Mouse (Mus musculus) retina, postnatal 7 days (tissue): ENCODE measurements at regions not wholly inside any gene's neighbourhood (a gene's known extent, or its start where the extent isn't known, plus 50 kb on each side); places are given as distances from the start of the nearest gene placed in this dataset.
A peak's percentile ranks its signal among the peaks of the same experiment; 100 is the strongest.
"Not testable (repeated sequence)": the region's sequence is repeated elsewhere in the genome, so short reads cannot be mapped to it uniquely, and the experiment has no call there.

Experiments used
- DNase-seq: peaks from one replicate; pipeline ENCODE4 v3.0.0-alpha.2; 2012; ENCODE audit warnings: low read depth, low spot score

DNA sequence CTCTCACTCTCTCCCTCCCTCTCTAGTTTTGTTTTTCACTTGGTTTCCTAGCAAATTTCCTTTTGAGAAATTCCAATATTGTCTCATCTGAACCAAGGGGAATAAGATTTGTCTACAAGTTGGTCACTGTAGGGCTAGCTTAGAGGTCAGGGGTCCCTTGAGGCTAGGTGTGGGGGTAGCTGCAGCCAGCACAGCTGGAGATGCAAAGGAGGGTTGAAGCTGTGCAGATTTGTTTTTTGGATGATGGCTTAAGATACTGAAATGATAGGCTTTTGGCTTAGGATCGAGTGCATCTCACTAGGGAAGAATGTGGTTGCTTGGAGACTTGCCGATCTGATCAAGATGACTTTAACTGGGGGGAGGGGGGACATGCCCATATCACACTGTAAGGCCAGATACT lies 88.3 kb upstream of the Tmem28 start:
- DNase-seq: no peak

DNA sequence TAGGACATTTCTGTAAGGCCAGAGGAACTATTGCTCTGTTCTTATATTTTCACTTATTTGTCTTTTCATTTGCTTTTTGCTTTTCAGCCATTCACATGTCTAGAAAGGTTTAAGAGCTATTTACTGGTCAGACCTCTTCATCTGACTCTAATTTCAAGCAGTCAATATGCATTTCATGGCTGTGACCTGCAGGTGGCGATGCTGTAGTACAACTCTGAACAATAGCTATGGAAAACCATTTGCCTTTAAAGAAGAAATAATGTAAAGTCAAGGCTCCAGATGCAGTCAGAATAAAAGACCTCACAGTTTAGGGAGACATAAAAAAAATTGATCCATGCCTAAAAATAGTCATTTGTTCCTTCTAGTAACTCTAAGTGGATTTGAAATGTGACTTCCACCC lies 95.7 kb upstream of the Tmem28 start:
- peak; percentile 0 for DNase-seq

DNA sequence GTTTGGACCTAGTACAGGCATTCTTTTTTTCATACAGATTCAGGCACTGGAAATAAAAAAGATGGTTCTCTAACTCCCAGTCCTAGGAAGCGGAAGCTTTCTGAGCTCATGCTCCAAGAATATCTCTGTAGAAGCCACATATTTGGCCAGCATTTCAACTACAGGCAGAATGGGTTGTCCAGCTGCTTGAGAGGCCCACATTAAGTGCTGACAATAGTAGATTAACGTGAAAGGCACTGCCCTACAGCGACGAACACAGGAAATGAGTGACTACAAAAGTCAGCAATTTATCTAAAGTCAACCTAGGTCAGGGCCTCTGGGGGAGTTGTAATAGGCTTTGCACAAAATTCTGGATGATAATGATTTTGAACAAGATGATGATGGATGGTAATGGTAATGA lies 125.5 kb upstream of the Tmem28 start:
- no peak for DNase-seq

DNA sequence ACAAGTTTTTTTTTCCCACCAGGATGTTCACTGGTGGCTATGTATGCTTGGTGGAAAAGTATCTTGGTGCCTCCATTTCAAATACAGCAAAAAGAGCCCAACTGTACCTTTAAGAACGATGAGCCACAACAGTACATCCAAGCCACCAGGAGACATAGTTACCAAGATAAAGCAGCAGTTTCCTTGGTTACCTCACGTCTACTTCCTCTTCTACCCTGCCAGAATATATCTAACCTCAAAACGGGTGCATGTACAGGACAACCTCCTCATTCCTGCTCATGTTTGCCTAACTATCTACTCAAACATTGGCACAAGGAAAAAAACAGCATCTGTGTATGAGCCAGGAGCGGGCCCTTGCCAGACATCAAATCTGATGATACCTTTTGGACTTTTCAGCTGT lies 129.8 kb upstream of the Tmem28 start:
- no peak for DNase-seq

DNA sequence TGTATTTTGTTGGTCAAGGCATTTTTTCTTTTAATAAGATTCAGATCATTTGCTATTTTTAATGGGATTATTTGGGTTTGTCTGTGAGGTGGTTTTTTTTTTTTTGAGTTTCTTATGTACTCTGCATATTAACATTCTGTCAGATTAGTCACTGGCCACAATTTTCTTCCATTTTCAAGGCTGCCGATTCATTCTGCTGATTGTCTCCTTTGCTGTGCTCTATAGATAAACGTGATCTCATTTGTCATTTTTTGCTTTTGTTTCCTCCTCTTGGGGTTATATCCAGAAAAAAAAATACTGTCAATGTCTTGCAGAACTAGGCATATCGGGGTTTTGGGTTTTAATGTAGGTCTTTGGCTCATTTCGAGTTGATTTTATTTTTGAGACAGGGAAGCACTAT lies 131.1 kb upstream of the Tmem28 start:
- DNase-seq: no peak

DNA sequence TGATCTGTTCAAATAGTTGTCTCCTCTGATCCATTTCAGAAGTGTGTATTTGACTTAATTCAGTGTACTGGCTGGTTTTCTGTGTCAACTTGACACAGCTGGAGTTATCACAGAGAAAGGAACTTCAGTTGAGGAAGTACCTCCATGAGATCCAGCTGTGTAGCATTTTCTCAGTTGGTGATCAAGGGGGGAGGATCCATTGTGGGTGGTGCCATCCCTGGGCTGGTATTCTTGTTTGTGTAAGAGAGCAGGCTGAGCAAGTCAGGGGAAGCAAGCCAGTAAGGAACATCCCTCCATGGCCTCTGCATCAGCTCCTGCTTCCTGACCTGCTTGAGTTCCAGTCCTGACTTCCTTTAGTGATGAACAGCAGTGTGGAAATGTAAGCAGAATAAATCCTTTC lies 138.3 kb upstream of the Tmem28 start:
- DNase-seq: not testable (repeated sequence)

DNA sequence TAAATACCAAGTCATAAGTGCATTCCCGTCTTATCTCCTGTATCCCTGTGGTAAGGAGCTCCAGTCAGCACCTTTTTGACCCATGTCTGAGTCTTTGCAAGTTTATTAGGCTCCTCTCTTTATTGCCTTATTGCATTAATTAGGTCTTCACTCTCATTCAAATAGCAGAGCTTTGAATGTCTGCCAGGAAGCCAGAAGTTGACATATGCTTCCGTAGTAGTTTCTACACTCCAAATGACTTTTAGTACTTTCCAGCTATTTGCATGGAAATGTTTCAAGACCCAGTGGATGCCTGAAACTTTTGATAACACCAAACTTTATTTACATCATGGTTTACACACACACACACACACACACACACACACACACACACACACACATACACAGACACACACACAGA lies 153.2 kb upstream of the Tmem28 start:
- no peak for DNase-seq

DNA sequence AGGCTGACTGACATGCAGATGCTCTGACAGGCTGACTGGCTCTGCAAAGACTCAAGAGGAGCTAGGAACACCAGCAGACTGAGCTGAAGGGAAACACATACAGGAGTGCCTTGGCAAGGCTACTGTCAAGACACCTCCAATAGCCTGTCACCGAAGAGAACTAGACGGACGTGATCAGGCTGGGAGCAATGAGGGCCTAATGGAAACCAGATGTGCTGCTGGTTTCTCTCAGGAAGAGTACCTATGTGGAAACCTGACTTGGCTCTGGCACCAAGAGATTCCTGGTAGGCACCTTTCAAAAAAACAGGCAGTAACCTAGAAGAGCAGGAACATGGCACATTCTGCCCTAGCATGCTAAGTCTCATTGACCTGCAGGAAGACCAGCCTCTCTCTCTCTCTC lies 158.3 kb upstream of the Tmem28 start:
- DNase-seq: no peak

DNA sequence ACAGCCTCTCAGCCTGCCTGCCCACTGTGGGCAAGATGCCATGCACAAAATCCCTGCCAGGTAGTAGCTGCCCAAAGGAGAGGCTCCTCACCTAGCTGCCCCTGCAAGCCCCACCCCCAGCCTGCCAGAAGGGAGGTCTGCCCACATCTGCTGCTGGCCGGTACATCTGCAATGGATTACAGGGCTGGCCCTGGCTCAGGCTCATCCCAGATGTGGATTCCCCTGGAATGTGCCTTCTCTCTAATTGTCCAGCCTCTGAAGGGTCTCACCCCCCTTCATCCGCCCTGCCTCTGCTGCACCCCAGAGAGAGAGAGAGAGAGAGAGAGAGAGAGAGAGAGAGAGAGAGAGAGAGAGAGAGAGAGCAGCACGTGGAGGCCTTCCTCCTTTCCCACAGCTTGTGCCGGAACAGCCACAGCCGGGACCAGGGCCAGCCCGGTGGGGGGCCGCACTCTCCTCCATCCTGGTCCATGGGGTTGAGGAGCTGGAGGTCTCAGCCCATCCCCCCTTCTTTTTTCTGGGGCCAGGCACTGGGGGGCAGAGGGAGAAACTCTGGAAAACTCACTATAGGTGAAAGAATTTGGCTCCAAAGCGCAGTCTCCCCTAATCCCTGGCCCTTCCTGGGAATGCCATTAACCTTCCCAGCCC lies 161.2 kb upstream of the Tmem28 start:
- DNase-seq: no peak

DNA sequence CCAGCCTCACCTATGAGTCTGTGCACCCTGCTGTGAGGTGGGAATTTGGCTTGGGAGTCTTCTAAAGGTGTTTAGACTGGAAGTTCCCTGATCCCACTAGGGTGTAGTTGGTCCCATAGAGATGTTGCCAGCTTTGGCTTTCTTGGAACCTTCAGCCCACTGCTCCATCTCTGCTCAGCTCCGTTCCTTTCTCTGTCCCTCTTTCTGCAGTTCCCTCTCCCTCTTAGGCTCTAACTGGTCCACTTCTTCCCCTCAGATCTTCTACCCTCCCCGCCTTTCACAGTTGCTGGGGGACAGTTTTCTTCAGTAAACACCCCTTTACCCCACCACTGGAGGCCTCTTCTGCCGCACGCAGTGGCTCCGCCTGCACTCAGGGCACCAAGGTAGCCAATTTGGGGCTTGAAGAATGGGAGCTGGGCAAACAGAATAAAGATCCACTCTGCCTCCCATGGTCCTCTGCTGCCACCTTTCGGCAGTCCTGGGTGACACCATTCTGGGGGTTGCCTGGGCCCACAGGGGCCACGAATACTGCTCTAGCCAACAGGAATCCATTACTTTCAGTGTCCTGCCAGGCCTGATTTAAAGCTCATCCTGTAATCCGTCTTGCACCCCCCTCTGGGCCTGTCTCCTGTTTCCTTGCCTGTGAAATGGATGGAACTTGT lies 162.9 kb upstream of the Tmem28 start:
- peak; percentile 37 for DNase-seq

DNA sequence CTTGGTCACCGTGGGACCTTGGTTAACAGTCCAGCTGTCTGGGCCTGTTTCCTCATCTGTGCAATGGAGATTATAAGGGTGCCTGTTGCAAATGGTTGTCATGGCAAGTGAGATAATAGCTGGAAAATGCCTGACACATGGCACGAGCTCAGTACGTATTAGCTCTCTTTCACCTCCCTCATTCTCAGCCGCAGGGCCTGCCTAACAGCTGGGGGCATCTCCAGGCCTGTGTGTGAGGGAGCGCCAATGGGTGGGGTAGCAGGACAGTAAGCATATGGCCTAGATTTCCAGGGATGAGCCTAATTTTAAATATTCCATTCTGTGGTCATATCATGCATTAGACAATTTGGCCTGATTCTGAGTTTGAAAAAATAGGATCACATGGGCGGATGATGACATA lies 163.8 kb upstream of the Tmem28 start:
- DNase-seq: no peak

DNA sequence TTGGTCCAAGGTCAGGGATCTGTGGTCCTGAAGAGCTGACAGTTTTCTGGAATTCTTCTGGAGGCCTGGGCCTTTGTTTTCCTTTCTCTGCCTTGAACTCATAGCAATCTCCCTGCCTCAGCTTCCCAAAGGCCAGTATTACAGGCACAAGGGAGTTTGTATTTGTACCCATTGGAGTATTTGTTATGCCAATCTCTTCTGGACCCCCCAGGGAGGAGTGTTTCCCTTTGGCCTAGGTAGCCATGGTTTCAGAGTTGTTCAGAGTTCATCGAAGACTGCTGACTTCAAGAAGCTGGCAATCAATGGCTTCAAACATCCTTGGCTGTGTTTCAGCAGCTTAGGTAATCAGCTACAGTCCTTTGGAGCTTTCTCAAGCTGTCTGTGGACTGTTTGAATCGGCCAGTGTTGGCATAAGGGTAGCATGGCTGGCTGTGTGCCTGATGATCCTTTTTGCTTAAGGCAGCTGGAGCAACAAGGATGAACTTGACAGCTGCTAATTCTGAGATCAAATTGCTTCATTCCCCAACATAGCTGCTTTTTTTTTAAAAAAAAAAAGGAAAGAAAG lies 161.2 kb upstream of the Pja1 start:
- no peak for DNase-seq

DNA sequence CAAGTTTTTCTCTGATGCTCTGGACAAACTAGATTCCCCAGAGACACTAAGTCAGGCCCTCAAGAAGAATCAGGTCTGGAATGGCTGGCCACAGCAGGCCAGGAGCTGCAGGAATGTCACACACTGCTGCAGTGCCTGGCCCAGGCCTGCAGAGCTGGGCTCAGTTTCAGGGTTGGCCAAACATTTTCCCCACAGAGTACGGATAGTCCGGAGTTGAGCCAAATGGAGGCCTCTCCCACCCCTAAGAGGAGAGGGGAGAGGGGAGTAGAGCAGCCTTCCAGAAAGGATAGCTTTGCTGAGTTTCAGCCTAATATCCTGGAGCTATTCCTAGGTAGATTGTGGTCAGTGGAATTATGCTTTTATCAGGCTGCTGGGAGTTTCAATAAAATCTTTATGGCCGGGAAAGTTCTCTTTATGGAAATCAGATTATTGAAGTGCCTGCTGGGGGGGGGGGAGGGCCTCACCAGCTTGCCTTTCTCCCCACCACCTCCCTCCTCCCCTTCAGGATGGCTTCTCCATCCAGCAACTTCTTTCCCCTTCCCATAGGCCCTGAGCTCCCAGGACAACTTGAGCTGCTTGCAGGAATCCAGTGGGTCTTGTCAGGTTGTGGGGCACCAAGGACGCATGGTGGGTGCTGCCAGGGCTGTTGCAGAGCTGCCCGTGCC lies 153.6 kb upstream of the Pja1 start:
- DNase-seq: no peak

DNA sequence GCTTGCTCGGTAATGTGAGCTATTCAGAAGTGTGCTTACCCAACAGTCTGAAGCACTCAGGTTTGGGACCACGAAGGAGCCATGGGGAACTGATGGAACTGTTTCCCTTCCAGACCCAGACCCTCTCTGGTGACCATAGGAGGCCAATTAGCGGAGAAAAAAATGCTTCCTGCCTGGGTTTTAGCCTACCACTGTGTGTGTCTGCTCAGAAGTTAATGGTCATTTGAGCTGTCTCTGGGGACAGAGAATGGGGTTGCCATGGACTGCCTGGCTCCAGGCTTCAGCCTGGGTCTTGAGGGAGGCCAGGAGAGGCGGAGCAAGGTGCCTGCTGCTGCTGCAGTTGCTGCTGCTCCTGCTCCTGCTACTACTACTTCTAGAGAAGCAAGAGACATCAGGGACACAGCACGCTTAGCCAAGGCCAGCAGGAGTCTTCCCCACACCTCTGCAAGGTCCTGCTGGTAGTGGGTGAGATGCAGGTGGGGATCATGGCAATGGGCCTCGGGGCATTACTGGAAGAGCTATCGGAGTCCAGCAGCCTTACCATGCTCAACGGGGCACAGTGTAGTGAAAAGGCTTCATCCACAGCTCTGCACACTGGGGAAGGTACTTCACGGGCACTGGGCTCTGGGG lies 141.2 kb upstream of the Pja1 start:
- DNase-seq: no peak

DNA sequence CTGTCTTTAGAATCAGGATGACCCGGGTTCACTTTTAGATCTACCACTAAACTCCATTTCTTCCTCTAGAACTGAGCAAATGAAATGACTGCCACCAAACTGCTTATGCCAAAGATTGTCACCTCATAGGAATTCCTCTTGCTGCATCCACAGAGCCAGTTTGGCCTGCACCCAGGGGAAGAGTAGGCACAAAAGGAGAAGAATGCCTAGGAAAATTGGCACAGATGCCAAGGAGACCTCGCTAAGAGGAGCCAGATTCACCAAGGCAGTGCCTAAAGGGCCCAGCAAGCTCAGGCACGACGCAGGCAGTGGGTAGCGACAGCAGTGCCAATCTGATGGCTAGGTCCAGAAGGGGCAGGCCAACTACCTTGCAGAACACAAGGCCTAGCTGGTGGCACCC lies 139.0 kb upstream of the Pja1 start:
- no peak for DNase-seq

DNA sequence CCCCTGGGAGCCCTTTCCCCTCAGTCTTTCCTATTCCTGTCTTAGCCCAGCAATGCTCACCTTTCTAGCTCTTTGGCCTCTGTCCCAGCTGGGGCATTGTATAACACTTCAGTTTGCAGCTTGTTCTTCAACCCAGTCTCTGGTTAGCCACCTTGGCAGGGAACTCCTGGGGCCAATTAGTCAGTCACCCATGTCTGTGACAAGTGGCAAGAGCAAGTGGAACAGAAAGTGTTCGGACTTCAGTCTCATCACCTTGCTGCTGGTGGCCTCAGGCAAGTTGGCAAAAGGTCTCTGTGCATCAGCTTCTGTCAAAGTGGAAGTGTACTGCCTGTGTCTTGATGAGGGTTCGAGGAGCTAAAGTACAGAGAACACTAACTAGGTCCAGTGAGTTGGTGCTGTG lies 138.5 kb upstream of the Pja1 start:
- DNase-seq: no peak

DNA sequence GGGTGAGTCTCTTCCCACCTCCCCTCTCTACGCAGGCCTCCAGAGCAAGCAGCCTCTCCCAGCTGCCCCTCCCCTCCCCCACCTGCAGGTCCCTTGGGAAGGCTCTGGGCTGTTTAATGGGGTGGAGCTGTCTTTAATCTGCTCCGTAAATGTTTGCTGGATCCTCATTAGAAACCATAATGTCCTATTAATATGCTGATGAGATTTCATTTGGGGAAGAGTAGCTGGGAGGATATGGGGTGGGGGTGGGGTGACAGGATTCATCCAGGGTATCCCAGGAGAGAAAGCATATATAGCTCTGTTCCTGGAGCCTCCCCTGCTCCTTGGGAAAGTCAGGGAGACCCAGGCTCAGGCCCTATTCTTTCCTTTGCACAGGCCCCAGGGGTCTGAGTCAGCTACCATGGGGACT lies 137.2 kb upstream of the Pja1 start:
- no peak for DNase-seq

DNA sequence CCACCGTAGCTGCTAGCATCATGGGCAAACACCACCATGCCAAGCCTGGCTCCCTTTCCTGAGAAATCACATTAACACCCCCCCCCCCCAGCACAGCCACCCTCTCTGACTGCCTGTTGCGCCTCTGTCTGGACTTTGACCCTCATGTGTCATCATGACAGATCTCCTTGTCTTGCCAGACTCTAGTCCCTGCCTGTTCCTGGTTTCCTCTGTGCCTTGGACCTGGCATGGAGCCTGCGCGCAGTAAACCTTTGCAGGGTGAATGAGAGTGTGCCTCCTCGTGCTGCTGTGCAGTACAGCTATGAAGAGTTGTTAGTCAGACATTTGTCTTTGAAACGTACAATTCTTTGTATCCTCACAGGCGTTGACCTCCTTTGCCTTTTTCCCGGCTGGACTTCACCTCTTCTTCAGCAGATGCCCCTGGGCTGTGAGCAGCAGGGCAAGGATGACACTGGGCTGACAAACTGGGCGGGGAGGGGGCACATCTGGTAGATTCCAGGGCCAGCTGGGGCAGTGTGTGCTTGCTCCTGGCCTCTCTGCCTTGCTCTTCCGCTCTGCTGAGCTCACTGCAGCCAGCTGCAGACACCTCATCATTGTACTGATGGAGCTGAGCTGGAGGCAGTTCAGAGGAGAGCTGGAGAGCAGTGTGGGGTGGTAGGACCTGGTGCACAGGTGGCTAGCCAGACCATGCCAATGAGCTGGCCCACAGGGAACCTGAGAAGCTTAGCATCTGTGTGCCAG lies 134.2 kb upstream of the Pja1 start:
- DNase-seq: no peak

DNA sequence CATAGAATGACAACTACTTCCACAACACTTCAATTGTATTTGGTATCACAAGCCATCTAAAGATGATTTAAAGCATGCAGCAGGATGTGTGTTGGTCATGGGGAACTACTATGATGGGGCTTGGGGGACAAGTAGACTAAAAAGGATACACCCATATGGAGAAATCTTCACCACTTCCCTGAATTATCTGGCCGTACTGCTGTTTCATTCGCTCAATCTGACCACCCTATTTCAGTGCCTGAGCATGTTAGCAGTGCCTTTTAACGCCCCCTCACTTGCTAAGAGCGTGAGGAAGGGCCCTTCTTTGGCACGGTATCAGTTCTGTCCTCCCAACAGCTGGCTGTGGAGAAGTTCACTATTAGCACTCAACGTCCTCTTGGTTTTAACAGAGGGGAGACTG lies 132.6 kb upstream of the Pja1 start:
- no peak for DNase-seq

DNA sequence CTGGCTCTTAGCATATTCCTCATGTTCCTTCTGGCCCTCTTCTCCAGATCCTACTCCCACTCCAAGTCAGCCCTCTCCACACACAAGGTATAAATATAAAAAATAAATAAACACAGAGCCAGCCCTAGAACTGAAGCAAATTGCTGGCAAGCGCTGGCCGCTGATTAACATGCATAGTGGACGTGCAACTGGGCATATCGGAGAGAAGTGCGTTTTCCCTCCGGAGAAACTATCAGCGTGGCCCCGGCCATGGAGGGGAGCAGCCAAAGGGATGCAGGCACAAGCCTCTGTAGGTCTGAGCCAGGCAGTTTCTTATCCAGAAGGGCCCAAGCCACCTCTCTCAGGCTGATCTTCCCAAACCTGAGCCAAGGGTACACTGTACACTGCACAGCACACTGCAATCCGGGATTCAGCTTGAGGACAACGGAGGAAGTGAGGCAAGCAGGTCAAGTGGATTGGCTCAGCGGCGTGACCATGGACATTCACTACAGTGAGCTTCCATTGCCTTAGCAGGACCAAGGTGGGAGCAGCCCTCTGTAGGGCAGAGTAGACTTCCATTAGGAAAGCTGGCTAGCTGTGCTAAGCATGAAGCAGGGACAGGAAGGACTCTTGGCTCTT lies 131.3 kb upstream of the Pja1 start:
- DNase-seq: no peak

DNA sequence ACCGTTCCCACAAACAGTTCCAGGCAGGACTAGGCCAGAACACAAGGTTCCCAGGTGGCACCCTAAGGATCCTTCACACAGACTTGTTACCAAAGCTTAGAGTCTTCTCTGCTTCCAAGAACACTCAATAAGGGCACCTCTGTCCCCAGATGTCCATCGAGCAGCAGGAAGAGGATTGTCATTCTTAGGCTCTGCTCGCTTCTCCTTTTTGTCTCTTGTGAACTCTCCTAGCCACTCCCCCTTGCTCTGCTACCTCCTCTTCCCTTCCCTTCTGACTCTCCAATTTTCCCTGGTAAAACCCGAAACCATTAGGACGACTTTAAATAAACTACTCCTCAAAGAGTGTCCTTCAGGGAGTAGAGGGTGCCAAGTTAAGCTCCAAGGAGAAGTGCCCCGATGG lies 124.4 kb upstream of the Pja1 start:
- DNase-seq: no peak
